Comparison of ENCODE assay signal across 10 mouse cellular contexts in the genomic region with DNA sequence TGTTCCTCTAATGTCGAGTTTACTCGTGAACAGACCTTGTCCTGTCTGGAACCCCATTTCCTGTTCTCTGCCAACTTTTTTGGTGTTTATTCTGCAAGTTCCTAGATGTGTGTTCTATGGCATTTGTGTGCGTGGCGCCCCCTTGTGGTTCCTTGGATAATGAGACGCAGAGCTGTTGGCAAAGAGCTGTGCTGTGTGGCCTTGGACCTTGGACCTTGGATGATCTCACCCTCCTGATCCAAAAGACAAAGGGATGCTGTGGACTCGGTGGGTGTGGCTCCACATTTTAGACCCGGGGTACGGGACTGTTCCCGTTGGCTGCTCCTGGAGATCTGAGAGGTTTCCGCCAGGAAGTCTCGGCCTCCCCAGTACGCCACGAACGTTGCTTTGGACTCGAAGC. TPM values are rescaled to one million over a fixed set of nuclear protein-coding genes. Genes with fewer than 3 reads are reported as not detected.
DNase-seq lines count a peak whose midpoint lies in the region; ATAC-seq and TF ChIP-seq lines count a peak whose summit lies in the region.
"Had no signal": no experiment of that assay in that cellular context is flagged by ENCODE, and none has a peak within 500 bp of the region (broad histone marks: within the 10 kb centered on the region; RNA-seq: fewer than 3 reads in every experiment).

A gene (plus strand): TSS at position 271 of the 400 bp plus-strand sequence.

- H3K9ac ChIP-seq in liver, embryonic 14.5 days (replicated peaks) = no peak within 1 kb of the TSS

- H3K36me3 ChIP-seq in liver, embryonic 14.5 days (replicated peaks; ENCODE audit: control insufficient read depth, insufficient read depth, low read depth) = no peaks in the 10 kb centered on the region

- intact Hi-C loops in heart, postnatal 14 days (cut with DNase I) = loop anchor here (5.0 kb wide), 1 partner anchor 52 kb away; no protein-coding TSS in a partner anchor
- intact Hi-C loops in gastrocnemius, postnatal 36 days (cut with DNase I) = no loop called here

- peak; percentile 64 for TF ChIP-seq CTCF in liver, embryonic 14.5 days (IDR thresholded peaks at IDR 0.05; ENCODE audit: low read depth)

- no peaks in the 10 kb centered on the region for H3K4me1 ChIP-seq in liver, embryonic 14.5 days (replicated peaks; ENCODE audit: control insufficient read depth in 2 of 2, insufficient read depth in 2 of 2, low read length in 1 of 2)

- peak; percentile 48 to 64 for DNase-seq in heart, postnatal 14 days
- no peak for DNase-seq in heart, adult 11 months
- DNase-seq in right cerebral cortex, adult 2 months (ENCODE audit: low spot score in 2 of 2) = peak; percentile 27 to 28
- no peak for DNase-seq in right cerebral cortex, adult 18-20 months
- peak; percentile 90 for DNase-seq in adrenal gland, postnatal 14 days
- no peak for DNase-seq in liver, embryonic 14.5 days (ENCODE audit: low read depth in 3 of 3, low spot score in 3 of 3)
- DNase-seq in spleen, adult 12 weeks (ENCODE audit: low spot score) = no peak
- no peak for DNase-seq in gastrocnemius, postnatal 36 days

- H3K27ac ChIP-seq in liver, embryonic 14.5 days = no peak within 1 kb of the TSS

- no peak for TF ChIP-seq EP300 in liver, embryonic 14.5 days (IDR thresholded peaks at IDR 0.05; ENCODE audit: low read depth)

- no peak within 1 kb of the TSS for H3K4me3 ChIP-seq in liver, embryonic 14.5 days (ENCODE audit: insufficient read depth in 1 of 2, low read depth in 2 of 2, low read length in 2 of 2)

- no peak within 1 kb of the TSS for H3K4me2 ChIP-seq in liver, embryonic 14.5 days (ENCODE audit: low read depth)

- no peaks in the 10 kb centered on the region for H3K9me3 ChIP-seq in liver, embryonic 14.5 days (ENCODE audit: control insufficient read depth, low read length)

- H3K27me3 ChIP-seq in liver, embryonic 14.5 days (ENCODE audit: control insufficient read depth, insufficient read depth, low read length) = no peaks in the 10 kb centered on the region

- ATAC-seq in liver, embryonic 14.5 days (ENCODE audit: insufficient read depth) = no peak

- 62% methylated on average over 15 of the region's 15 CpGs for WGBS in liver, embryonic 14.5 days (ENCODE audit: insufficient replicate concordance)

RNA-seq across cellular contexts. Expression of the gene that starts here (rescaled TPM):
- not detected for total RNA-seq in heart, postnatal 14 days (2021)
- not detected in 2 replicates for total RNA-seq in adrenal gland, postnatal 14 days (2021)
- polyA plus RNA-seq in liver, embryonic 14.5 days (2012; rRNA removed) = not detected in 2 replicates
- polyA plus RNA-seq in liver, embryonic 14.5 days (2014; fragmentation: Nextera tagmentation; extraction: Ambion mirVana) = not detected in 2 replicates
- not detected for total RNA-seq in gastrocnemius, postnatal 36 days (2021)
- total RNA-seq: layer of hippocampus, adult 8-10 months had no signal
- polyA plus RNA-seq: neural tube, embryonic 11.5 days had no signal

Comparison
In these comparisons a context has a peak if more than half of its experiments do, and no peak if none do; other contexts are left out.
1. DNase-seq: peak in right cerebral cortex, adult 2 months (2 of 2); none in heart, adult 11 months (single experiment), right cerebral cortex, adult 18-20 months (single experiment), liver, embryonic 14.5 days (0 of 3), spleen, adult 12 weeks (single experiment) and gastrocnemius, postnatal 36 days (0 of 2).
2. Peak in DNase-seq in heart, postnatal 14 days; RNA of the gene not detected or under 1 TPM.
3. Peak in DNase-seq in adrenal gland, postnatal 14 days; RNA of the gene not detected or under 1 TPM.